Mouse (Mus musculus): ENCODE data around the gene Raver2. TPM values are rescaled to one million over a fixed set of nuclear protein-coding genes. Genes with fewer than 3 reads are reported as not detected.

Raver2 gene
- polyA plus RNA-seq, 1 experiment, result 15.3 TPM

DNA sequence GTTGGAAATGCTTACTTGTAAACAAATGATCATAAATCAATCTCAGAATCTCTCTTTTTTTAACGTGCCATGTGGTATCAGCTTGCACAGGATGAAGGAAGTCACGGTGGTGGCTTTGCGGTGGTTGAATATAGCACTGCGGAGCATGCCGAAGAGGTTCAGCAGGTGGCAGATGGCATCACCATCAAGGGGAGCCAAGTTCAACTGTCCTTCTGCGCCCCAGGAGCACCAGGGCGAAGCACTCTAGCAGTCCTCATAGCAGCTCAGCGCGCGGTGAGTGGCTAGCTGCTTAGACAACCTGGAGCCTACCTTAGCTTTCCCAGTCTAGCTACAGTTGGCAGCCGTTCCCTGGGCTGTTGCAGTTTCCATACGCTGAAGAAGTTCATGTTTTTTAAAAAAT lies 38.3 kb downstream of the Raver2 start:
- no peak for DNase-seq (ENCODE audit: low spot score)

DNA sequence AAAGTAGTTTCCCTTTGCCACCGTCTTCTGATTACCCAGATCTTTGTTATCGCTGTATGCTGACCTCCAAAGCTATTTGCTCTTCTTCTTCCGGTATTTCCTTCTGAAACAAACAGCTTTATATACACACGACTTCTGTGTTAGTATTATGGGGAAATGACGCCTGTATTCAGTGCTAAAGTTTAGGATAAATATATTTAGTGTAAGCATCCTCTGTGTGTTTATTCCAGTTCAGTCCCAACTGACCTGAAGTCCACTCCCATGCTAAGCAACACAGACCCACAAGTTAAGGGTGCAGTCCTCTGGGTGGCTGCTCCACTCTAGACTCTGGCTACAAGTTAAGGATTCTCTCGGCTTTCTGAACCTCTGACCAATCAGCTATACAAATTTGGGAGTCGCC lies 52.2 kb downstream of the Raver2 start:
- no peak for DNase-seq (ENCODE audit: low spot score)

DNA sequence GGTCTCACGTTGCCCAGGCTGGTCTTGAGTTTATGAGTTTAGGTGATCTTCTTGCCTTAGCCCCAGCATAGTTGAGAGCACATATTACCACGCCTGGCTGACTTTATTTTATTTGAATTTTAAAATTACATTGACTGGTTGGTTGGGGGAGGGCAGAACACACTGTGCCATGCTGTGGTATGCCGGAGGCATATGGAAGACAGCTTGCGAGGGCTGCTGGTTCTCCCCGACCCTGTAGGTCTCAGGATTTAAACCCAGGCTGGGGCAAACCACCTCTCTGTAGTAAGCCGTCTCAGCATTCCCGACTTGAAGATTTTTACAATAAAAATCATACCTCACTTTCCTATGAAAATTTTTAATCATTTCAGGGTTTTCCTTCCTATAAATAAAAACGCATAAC lies 66.2 kb downstream of the Raver2 start:
- no peak for DNase-seq (ENCODE audit: low spot score)

DNA sequence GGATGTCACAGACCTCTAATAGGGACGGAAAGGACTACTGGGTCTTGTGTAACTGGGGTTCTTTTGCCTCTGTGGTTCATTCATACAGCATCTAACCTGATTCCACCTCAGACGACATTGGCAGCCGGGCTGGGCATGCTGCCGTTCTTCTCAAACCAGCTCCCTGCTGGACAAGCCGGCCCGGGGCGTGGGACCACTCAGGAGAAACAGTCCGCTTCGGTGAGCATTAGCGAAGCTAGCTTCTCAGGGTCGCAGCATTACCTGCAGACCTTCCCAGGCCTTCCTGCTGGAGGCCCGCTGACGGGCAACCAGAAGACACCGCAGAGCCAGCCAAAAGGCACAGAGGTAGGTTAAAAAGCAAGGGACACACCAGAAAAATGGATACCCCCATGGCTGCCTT lies 67.1 kb downstream of the Raver2 start:
- DNase-seq (ENCODE audit: low spot score), result no peak

DNA sequence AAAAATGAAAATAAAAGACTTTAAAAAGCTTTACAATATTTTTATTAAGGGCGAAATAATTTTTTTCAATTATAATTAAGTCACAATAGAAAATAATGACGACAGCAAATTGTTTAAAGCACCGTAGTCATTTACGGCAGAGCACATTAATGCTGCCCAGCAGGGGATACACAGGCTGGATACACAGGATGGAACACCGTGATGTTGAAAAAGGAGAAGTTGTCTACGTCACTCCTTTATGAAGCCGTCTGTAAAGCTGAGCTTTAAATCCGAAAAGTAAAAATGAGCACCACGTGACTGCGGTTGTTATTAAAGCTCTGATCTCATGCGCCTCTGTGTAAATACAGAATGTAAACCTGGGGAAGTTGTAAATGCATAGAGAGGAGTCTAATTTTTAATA lies 69.2 kb downstream of the Raver2 start:
- no peak for DNase-seq (ENCODE audit: low spot score)

DNA sequence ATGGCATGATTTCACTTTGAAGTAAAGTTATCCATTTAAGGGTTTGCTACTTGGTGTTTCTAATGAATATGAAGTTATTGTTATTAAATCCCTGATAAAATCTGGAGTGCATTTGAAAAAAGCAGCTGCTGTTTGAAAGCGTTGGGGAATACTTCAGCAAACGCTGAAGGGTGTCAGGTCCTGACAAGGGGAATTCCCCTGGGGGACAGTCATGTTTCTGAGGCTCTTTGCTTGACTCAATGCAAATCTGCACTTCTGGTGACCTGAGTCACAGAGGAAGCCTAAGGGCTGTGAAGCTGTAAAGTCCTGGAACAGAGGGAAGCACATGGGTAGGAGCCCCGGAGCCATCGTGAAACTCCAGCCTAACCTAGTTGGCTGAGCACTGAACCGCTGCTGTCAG lies 73.0 kb downstream of the Raver2 start:
- no peak for DNase-seq (ENCODE audit: low spot score)

DNA sequence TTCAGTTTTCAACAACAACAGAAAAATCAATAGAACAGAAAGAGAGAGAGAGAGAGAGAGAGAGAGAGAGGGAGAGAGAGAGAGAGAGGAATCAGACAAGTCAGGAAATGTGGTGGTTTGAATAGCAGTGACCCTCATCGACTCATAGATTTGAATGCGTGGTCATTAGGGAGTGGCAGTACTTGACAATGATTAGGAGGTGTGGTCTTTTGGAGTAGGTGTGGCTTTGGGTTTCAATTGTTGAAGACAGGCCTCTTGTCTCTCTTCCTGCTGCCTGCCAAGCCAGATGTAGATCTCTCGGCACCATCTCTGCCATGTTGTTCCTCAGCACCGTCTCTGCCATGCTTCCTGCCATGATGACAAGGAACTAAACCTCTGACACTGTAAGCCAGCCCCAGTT lies 75.1 kb downstream of the Raver2 start:
- DNase-seq (ENCODE audit: low spot score), result no peak

DNA sequence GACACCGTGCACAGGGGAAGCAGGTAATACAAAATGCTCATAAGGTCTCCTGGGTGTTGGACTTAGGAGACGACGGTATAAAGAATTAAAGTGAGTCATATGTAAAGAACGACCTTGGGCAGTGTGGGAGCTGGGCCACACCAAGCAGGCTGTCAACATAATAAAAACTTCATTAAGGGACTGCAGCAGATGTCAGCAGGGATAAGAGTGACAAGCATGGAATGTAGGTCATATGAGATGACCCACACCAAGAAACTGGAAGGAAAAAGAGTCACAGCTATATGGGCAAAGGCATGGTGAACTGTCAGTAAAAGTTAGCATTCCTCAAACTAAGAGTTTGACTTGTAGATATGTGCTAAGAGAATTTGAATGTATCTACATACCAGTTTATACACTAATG lies 75.6 kb downstream of the Raver2 start:
- no peak for DNase-seq (ENCODE audit: low spot score)

DNA sequence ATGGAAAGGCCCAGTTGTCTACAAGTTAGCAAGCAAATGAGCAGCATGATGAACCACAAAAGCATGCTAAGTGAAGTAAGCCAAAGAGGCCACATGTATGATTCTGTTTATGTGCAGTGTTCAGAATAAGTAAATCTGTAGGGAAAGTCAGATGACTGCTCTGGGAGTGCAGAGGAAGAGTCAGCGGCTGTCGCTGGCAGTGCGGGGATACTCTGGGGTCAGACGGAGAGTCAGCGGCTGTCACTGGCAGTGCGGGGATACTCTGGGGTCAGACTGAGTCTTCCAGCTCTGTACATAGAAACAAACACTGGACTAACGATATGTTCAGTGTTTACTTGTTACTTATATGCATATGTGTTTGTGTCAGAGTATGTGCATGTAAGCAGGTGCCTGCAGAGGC lies 76.0 kb downstream of the Raver2 start:
- DNase-seq (ENCODE audit: low spot score), result no peak

DNA sequence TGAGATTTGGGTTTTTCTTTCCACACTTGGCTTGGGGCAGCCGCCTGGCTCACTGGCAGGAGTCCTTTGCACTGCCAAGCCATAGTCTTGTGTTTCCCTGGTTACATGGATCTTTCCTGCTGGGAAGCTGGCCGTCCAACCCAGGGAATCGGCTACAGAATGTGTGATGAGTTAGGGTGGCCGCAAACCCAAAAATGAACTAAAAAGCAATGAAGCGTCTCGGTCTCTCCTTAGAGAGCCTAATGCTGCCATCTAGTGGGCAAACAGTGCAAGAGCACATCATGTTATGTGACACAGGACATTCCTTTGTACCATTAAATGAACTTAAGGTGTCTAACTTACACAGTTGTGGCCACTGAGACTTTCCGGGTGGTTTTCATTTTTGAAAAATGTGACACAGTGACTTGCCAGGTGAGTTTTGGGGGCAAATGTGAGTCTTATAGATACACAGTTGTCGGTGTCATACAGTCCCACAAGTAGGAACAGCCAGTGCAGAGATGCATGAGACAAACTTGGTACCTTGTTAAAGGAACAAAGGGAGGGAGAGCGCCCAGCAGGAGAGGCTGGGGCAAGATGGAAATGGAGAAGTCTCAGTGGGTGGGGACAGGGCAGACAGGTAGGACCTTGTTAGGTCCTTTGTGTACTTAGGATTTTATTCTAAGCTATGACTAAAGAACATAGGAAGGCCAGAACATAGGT lies 77.4 kb downstream of the Raver2 start:
- peak; percentile 34 for DNase-seq (ENCODE audit: low spot score)

DNA sequence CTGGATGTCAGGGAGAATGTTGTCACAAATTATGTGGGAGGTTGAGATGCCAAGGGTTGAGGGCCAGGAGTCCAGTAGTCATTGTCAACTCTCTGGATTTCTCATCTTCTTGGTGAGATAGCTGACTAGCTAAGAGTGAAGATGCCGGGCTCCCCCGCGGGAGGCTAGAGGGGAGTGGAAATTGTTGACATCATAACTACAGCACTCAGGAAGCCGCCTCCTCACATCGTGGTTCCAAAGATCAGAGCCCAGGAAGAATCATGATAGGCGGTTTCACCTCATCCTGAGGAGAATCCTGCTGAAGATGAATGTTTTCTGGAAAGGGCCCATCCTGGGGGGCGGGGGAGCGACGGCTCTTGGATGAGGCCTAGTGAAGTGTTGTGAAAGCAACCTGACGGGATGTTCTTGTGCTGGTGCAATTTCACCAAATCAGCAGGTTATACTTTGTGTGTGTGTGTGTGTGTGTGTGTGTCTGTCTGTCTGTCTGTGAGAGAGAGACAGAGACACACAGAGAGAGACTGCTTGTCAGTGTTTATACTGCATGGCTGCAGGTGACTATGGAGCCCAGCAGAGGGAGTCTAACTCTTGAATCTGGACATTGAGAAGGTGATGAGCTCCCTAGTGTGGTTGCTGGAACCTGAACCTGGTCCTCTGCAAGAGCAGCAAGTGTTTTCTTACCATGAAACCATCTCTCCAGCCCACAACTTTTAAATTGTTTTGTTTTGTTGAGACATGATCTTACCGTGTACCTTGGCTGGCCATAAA lies 78.3 kb downstream of the Raver2 start:
- DNase-seq (ENCODE audit: low spot score), result no peak

DNA sequence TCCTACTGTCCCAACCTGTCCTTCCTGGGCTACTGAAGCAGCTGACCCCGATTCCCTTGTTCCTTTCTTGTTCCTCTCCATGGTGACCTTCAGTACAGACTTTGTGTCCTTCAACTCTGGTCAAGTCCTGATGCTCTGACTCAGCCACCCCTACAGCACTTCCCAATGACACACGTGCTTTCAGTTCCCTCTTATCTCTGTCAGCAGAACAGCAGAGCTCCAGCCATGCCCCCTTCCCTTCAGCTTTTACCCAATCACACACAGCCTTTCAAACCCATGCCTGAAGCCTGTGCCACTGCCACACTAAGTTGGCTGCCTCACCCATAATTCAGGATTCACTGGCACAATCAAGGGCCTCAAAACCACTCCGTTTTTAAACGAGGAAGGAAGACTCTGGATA lies 86.8 kb downstream of the Raver2 start:
- DNase-seq (ENCODE audit: low spot score), result no peak

DNA sequence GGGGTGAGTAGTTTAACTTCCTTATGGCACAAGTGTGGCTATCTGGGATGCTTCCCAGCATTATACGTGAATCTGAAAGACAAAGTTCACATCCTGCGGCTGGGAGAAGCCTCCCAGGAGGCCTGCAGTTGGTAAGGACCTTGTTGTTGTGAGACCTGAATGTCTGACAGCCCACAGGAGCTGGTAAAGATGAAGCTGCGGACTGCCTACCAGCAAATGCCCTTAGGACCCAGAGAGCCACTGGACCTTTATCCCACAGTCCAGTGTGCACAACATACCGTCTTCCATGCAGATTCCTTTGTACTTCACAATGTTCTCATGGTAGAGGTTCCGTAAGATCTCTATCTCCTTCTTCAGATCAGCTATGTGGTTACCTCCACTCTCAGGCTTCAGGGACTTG lies 88.7 kb downstream of the Raver2 start:
- no peak for DNase-seq (ENCODE audit: low spot score)

DNA sequence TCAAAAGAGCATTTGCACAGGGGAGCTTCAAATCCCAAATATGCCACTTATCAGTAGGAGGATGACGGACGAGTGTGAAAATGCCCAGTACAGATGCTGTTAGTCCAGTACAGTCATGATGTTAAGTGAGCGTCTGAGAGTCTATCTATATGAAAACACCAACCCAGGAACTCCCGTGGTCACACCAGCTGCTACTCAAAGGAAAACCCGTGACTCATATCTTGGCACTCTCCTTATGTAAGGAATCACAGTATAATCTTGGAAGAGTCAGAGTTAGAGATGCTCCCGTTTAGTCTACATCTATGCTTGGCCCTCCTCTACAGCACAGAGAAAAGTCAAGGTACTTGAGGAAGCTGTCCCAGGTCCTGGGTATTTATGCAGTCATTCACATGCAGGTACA lies 89.5 kb downstream of the Raver2 start:
- DNase-seq (ENCODE audit: low spot score), result no peak

DNA sequence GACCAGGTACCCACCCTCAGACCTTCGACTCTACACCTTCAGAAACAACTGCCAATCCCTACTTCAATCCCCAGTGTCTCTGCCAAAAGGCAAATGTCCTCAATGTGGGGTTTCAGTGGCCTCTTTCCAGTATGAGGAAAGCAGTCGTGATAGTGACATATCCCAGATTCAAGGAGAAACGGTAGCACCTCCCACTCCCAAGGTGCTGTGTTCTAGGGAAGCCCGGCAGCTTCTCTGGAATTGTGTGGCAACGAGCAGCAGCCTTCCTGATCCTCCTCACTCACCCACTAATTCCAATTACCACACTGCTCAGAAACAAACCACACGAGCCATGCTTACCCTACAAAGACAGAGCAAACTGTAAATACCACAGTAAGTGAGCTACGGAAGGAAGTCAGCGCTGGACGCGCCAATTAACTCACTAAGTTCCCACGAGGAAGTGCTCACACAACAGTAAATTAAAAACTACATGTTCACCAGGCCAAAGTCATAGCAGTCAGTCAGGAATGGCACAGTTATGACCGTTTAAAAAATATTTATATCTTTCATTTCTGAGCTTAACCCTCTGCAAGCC lies 90.5 kb downstream of the Raver2 start:
- DNase-seq (ENCODE audit: low spot score), result no peak

DNA sequence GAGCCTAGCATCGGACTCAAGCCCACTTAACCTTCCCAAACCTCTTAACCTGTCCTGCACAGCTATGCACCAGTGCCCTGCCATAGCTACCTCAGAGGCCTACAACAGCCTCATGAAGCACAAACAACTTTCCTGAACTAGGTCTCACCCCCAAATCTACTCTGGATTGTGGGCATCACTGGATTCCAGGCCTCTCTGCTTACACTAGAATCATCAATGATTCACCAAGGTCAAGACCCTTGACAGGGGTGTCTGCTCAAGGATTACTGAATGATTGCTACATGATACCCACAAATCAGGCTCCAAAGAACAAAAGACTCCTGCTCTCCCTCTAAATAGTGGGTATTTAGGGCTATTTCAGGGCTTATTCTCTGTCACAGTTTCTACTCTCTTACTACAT lies 92.0 kb downstream of the Raver2 start:
- no peak for DNase-seq (ENCODE audit: low spot score)

DNA sequence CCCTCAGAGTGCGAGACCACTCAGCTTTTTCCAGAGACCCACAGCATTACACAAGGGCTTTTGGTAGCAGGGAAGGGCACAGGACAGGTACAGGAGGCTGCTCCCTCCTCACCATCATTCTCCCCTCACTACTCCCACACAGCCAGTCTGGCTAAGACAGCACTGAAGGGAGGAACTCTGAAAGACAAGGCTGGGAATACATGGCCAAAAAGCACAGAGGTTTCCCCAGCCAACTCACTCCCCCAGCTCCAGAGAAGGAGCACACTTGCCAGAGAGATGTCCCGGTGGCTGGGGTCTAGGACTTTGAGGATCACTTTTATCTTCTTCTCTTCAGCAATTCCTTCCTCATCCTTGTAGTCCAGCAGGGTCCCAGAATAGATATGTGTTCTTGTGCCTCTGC lies 95.4 kb downstream of the Raver2 start:
- DNase-seq (ENCODE audit: low spot score), result no peak

DNA sequence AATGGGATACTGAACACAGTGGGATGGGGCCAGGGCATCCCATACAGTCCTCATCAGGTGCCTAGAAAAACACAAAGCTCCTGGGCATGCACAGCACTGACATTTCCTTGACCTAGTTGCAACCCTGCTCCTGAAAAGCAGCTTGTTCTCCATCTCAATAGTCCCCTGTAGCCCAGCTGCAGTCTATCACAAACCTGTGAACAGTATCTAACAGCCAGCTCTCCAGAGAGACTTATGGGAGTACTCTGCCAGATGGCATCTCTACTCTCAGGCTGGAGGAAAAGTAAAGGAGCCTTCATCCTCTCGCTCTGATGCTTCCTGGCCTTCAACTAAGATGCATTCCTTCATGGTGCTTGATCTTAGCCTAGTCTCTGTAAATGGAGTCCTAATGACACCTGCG lies 95.9 kb downstream of the Raver2 start:
- DNase-seq (ENCODE audit: low spot score), result no peak

DNA sequence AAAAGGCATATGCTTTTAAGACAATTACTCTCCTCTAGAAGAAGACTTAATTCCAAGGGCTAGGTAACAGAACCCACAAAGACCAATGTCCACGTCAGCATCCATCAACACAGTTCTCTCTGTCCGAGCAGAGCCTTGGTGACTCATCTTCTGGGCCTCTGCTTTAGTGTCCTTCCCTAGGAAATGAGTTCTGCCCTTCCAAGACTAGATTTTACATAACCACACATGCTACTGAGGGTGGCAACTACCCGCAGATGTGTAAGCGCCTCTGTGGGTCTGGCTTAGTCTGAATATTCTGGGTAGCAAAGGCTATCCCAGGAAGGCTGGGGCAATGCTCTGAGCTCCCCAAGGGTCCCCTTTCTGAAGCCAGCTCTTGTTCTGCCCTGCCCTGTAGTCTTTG lies 97.0 kb downstream of the Raver2 start:
- DNase-seq (ENCODE audit: low spot score), result no peak

DNA sequence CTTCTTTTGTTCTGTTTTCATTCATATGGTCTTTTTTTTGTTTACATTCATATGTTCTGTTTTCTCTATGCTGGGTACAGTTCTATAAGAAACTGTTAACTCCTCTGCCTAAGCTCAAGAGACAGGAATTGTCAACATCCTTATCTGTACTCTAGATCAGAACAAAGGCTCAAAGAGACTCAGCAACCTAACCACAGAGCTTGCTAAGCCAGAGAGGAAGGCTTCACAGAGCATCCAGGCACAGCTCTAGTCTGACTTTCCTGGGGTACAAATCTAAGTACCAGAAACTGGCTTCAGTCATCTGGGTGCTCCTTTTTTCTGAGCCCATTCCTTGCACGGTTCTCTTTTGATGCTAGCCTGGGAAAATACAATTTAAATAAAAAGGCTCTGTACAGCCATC lies 99.0 kb downstream of the Raver2 start:
- DNase-seq (ENCODE audit: low spot score), result no peak

DNA sequence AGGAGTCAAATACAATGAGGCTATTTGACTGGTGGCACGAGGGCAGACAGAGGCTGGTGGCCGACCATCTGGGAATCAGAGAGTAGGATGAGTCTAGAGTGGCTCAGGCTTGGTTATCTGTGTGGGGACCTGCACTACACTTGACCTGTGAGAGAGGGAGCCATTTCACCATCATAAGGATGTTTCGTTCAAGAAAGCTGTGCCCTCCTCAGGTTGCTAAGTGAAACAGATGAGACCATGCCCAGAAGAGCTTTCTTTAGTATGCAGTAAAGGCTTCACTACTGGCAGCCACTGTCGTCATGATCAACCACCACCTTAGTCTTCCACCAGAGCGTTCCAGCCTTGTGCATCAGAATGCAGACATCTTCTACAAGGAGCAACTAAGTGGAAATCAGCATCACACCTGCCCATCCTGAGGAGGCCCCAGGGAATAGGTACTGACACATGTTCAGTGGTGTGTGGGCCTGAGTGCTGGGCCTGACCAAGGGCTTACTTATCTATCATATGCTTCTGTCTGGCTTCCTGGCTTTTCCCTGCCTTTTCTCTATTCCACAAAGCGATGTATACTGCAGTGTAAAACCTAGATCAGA lies 99.5 kb downstream of the Raver2 start:
- DNase-seq (ENCODE audit: low spot score), result no peak

DNA sequence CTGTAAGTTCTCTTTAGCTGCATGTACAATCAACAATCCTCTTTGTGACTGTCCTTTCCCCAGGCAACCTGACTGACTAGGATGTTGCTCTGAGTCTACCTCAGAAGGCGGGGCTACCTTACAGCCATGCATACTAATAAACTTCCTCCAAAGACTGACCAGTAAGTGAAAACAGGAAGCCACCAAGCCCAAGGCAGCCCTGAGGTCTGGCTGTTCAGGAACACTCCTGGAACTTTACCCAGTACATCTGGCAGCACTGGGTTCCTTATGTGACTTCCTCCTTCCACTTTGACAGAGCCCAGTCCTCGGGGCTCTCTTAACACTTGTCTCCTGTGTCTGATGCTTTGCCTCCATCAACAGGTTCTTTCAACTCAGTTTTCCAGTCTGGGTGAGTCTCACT lies 104.0 kb downstream of the Raver2 start:
- no peak for DNase-seq (ENCODE audit: low spot score)
